Mouse (Mus musculus) MEL (cell line): ENCODE results near the gene Rem1. TPM values are rescaled to one million over a fixed set of nuclear protein-coding genes. Genes with fewer than 3 reads are reported as not detected.

Experiments used
- DNase-seq: peaks from one replicate; pipeline ENCODE4 v3.0.0; 2011; ENCODE audit warnings: low read depth, low spot score
- H3K27ac ChIP-seq: 2 replicates; pipeline ENCODE4 v1.5.1; 2012; ENCODE audit warnings: low read depth, mild to moderate bottlenecking, control low read depth, low read length, moderate library complexity; ENCODE audit not compliant: control insufficient read depth
- H3K27me3 ChIP-seq, 2 experiments: fragments of 150-350 bp in 1 of 2; sonication (generic) in 1 of 2; 2 replicates each; pipeline ENCODE4 v1.6.1; 2012; ENCODE audit warnings: low read length in 2 of 2, mild to moderate bottlenecking in 2 of 2, improper control_type of control experiment in 1 of 2, moderate library complexity in 1 of 2; ENCODE audit not compliant: insufficient read depth in 2 of 2, control insufficient read depth in 1 of 2
- H3K36me3 ChIP-seq, 2 experiments: 2 replicates each; pipeline ENCODE4 v1.6.1; 2012 to 2014; ENCODE audit warnings: low read length in 2 of 2, improper control_type of control experiment in 1 of 2, inconsistent platforms in 1 of 2, mild to moderate bottlenecking in 1 of 2; ENCODE audit not compliant: insufficient read depth in 2 of 2, control insufficient read depth in 1 of 2
- H3K4me1 ChIP-seq, 2 experiments: fragments of 150-350 bp in 1 of 2; sonication (generic) in 1 of 2; 2 replicates each; pipeline ENCODE4 v1.6.1; 2012; ENCODE audit warnings: low read length in 2 of 2, improper control_type of control experiment in 1 of 2, mild to moderate bottlenecking in 1 of 2; ENCODE audit not compliant: insufficient read depth in 2 of 2, control insufficient read depth in 1 of 2
- H3K4me3 ChIP-seq, 2 experiments: fragments of 150-350 bp in 1 of 2; sonication (generic) in 1 of 2; 2 replicates each; pipeline ENCODE4 v1.5.1; 2012; ENCODE audit warnings: low read depth in 2 of 2, low read length in 2 of 2, mild to moderate bottlenecking in 2 of 2, moderate library complexity in 2 of 2, control low read depth in 1 of 2, improper control_type of control experiment in 1 of 2; ENCODE audit not compliant: control insufficient read depth in 1 of 2, insufficient read depth in 1 of 2
- H3K79me2 ChIP-seq: 2 replicates; pipeline ENCODE4 v1.6.1; 2012; ENCODE audit warnings: mild to moderate bottlenecking, low read length, moderate library complexity; ENCODE audit not compliant: control insufficient read depth, poor library complexity, insufficient read depth
- H3K9ac ChIP-seq: 2 replicates; pipeline ENCODE4 v1.6.1; 2012; ENCODE audit warnings: low read depth, mild to moderate bottlenecking, control low read depth, low read length, moderate library complexity; ENCODE audit not compliant: control insufficient read depth, poor library complexity, severe bottlenecking
- H3K9me3 ChIP-seq: fragments of 150-350 bp; sonication (generic); replicated peaks from 2 replicates; pipeline ENCODE4 v1.6.1; 2012; ENCODE audit warnings: mild to moderate bottlenecking, low read length, improper control_type of control experiment, moderate library complexity; ENCODE audit not compliant: insufficient read depth
- BHLHE40 ChIP-seq: IDR thresholded peaks from 2 replicates; pipeline ENCODE4 v1.6.1; 2012; ENCODE audit warnings: low read depth, mild to moderate bottlenecking, inconsistent platforms, low read length, improper control_type of control experiment, borderline replicate concordance
- CHD1 ChIP-seq: IDR thresholded peaks from 2 replicates; pipeline ENCODE4 v1.6.1; 2012; ENCODE audit warnings: low read depth, mild to moderate bottlenecking, inconsistent platforms, low read length, improper control_type of control experiment
- E2F4 ChIP-seq: IDR thresholded peaks from 2 replicates; pipeline ENCODE4 v1.6.1; 2011; ENCODE audit warnings: low read depth, low read length, improper control_type of control experiment, borderline replicate concordance
- GABPA ChIP-seq: IDR thresholded peaks from 2 replicates; pipeline ENCODE4 v1.6.1; 2012; ENCODE audit warnings: low read depth, mild to moderate bottlenecking, inconsistent platforms, low read length, improper control_type of control experiment, moderate library complexity
- GATA1 ChIP-seq: IDR thresholded peaks from 2 replicates; pipeline ENCODE4 v1.6.1; 2011; ENCODE audit warnings: low read depth, low read length, improper control_type of control experiment
- JUND ChIP-seq: IDR thresholded peaks from 2 replicates; pipeline ENCODE4 v1.6.1; 2011; ENCODE audit warnings: low read depth, mild to moderate bottlenecking, improper control_type of control experiment, low read length
- MAZ ChIP-seq: IDR thresholded peaks from 2 replicates; pipeline ENCODE4 v1.6.1; 2012; ENCODE audit warnings: low read depth, mild to moderate bottlenecking, inconsistent platforms, low read length, improper control_type of control experiment
- MYC ChIP-seq: IDR thresholded peaks from 2 replicates; pipeline ENCODE4 v1.6.1; 2011; ENCODE audit warnings: low read depth, mild to moderate bottlenecking, low read length, improper control_type of control experiment, moderate library complexity
- NELFE ChIP-seq: IDR thresholded peaks from 2 replicates; pipeline ENCODE4 v1.6.1; 2011; ENCODE audit warnings: low read depth, low read length, improper control_type of control experiment
- POLR2A ChIP-seq, 2 experiments: IDR thresholded peaks; 2 replicates each; pipeline ENCODE4 v1.6.1; 2011 to 2012; ENCODE audit warnings: low read length in 2 of 2, mild to moderate bottlenecking in 2 of 2, control low read depth in 1 of 2, improper control_type of control experiment in 1 of 2, low read depth in 1 of 2, moderate library complexity in 1 of 2; ENCODE audit not compliant: control insufficient read depth in 1 of 2, insufficient read depth in 1 of 2, poor library complexity in 1 of 2
- RAD21 ChIP-seq: IDR thresholded peaks from 2 replicates; pipeline ENCODE4 v1.6.1; 2011; ENCODE audit warnings: mild to moderate bottlenecking, low read depth, low read length, improper control_type of control experiment
- RCOR1 ChIP-seq: IDR thresholded peaks from 2 replicates; pipeline ENCODE4 v1.6.1; 2012; ENCODE audit warnings: low read depth, mild to moderate bottlenecking, inconsistent platforms, low read length, improper control_type of control experiment
- SIN3A ChIP-seq: IDR thresholded peaks from 2 replicates; pipeline ENCODE4 v1.6.1; 2012; ENCODE audit warnings: low read length, improper control_type of control experiment, inconsistent platforms
- TCF12 ChIP-seq: IDR thresholded peaks from 2 replicates; pipeline ENCODE4 v1.6.1; 2014; ENCODE audit warnings: low read depth, mild to moderate bottlenecking, inconsistent platforms, low read length, improper control_type of control experiment, moderate library complexity
- UBTF ChIP-seq: IDR thresholded peaks from 2 replicates; pipeline ENCODE4 v1.6.1; 2012; ENCODE audit warnings: low read depth, mild to moderate bottlenecking, inconsistent platforms, low read length, improper control_type of control experiment, moderate library complexity, borderline replicate concordance; ENCODE audit not compliant: insufficient read depth
- USF1 ChIP-seq: IDR thresholded peaks from 2 replicates; pipeline ENCODE4 v1.6.1; 2014; ENCODE audit warnings: low read depth, mild to moderate bottlenecking, inconsistent platforms, low read length, improper control_type of control experiment, moderate library complexity
- ZC3H11A ChIP-seq: IDR thresholded peaks from 2 replicates; pipeline ENCODE4 v1.6.1; 2012; ENCODE audit warnings: low read depth, mild to moderate bottlenecking, inconsistent platforms, low read length, improper control_type of control experiment
- ZKSCAN1 ChIP-seq: IDR thresholded peaks from 2 replicates; pipeline ENCODE4 v1.6.1; 2012; ENCODE audit warnings: low read depth, mild to moderate bottlenecking, inconsistent platforms, low read length, improper control_type of control experiment, moderate library complexity
- ZMIZ1 ChIP-seq: IDR thresholded peaks from 2 replicates; pipeline ENCODE4 v1.6.1; 2012; ENCODE audit warnings: low read depth, mild to moderate bottlenecking, inconsistent platforms, low read length, improper control_type of control experiment, moderate library complexity
- polyA plus RNA-seq, 2 experiments: library from polyadenylated mRNA; stranded (reverse) in 1 of 2; unstranded in 1 of 2; fragments of >175 nt in 1 of 2; fragments of >200 nt in 1 of 2; gene quantifications; 2 replicates each; pipeline versions ENCODE4 v1.2.1 to v1.2.4; 2012; ENCODE audit warnings: low replicate concordance in 2 of 2, low read depth in 1 of 2; ENCODE audit not compliant: insufficient read length in 2 of 2, insufficient read depth in 1 of 2, missing spikeins in 1 of 2
- total RNA-seq: library from RNA; depleted of rRNA; stranded (reverse); fragments of 300-350 nt; gene quantifications from 2 replicates; pipeline ENCODE4 v1.2.3, GENCODE M21; 2012

Gene Rem1
- total and polyA plus RNA-seq, 3 experiments, result not detected

GRCm38 (mm10) chr2:152628066-152628465 is 1.3 kb downstream of the Rem1 start:
- peaks cover 0 to 3% of the 10 kb centered on the region in 2 experiments; a peak in 2 of 4 replicates for H3K27me3 ChIP-seq
- DNase-seq, result no peak
- TF ChIP-seq ZC3H11A (no peak), SIN3A (no peak), POLR2A (IDR thresholded peaks at IDR 0.05; ENCODE audit: control insufficient read depth in 1 of 2, insufficient read depth in 1 of 2, low read depth in 1 of 2, low read length in 2 of 2, poor library complexity in 1 of 2) (no peak), GATA1 (no peak), UBTF (no peak), E2F4 (no peak)

GRCm38 (mm10) chr2:152629239-152629638 is 2.5 kb downstream of the Rem1 start:
- H3K4me3 ChIP-seq, result no peak overlapping the region
- no peaks in the 10 kb centered on the region for H3K4me1 ChIP-seq
- no peaks in the 10 kb centered on the region for H3K36me3 ChIP-seq
- no peak overlapping the region for H3K27ac ChIP-seq
- H3K79me2 ChIP-seq, result no peaks in the 10 kb centered on the region
- H3K9ac ChIP-seq, result no peak overlapping the region
- no peak for DNase-seq
- H3K9me3 ChIP-seq, result no peaks in the 10 kb centered on the region
- H3K27me3 ChIP-seq, result peaks cover 0 to 7% of the 10 kb centered on the region in 2 experiments; a peak in 2 of 4 replicates
- TF ChIP-seq UBTF (no peak), CHD1 (no peak), RCOR1 (no peak), RAD21 (no peak), E2F4 (no peak), JUND (no peak), ZKSCAN1 (no peak), NELFE (no peak), MYC (no peak), USF1 (no peak), MAZ (no peak), GABPA (no peak), ZMIZ1 (no peak), BHLHE40 (no peak), GATA1 (no peak), TCF12 (no peak)

More at GRCm38 (mm10) chr2:152628066-152628465, 1.3 kb downstream of the Rem1 start:
- H3K27ac ChIP-seq, result no peak overlapping the region
- H3K79me2 ChIP-seq, result no peaks in the 10 kb centered on the region
- H3K9me3 ChIP-seq, result no peaks in the 10 kb centered on the region
- H3K36me3 ChIP-seq, result no peaks in the 10 kb centered on the region
- no peaks in the 10 kb centered on the region for H3K4me1 ChIP-seq
- H3K4me3 ChIP-seq, result no peak overlapping the region
- no peak overlapping the region for H3K9ac ChIP-seq
